Mouse (Mus musculus) forebrain, embryonic 10.5 days (tissue): ENCODE measurements at regions not wholly inside any gene's neighbourhood (a gene's known extent, or its start where the extent isn't known, plus 50 kb on each side); places are given as distances from the start of the nearest gene placed in this dataset.
"Not testable (repeated sequence)": the region's sequence is repeated elsewhere in the genome, so short reads cannot be mapped to it uniquely, and the experiment has no call there.

Experiments used
- DNase-seq: peaks from one replicate; pipeline ENCODE4 v3.0.0-alpha.2; 2017; ENCODE audit warnings: low spot score; ENCODE audit errors: extremely low spot score
- H3K27ac ChIP-seq: fragments of 300-500 bp; sonication (generic); 2 replicates; pipeline ENCODE4 v1.5.1; 2016; ENCODE audit warnings: mild to moderate bottlenecking
- H3K27me3 ChIP-seq: fragments of 300-500 bp; sonication (generic); 2 replicates; pipeline ENCODE4 v1.6.1; 2016; ENCODE audit warnings: mild to moderate bottlenecking; ENCODE audit not compliant: poor library complexity, severe bottlenecking
- H3K36me3 ChIP-seq: fragments of 300-500 bp; sonication (generic); replicated peaks from 2 replicates; pipeline ENCODE4 v1.6.1; 2016; ENCODE audit warnings: mild to moderate bottlenecking, moderate library complexity
- H3K4me1 ChIP-seq: fragments of 300-500 bp; sonication (generic); 2 replicates; pipeline ENCODE4 v1.6.1; 2016
- H3K4me3 ChIP-seq: fragments of 300-500 bp; sonication (generic); 2 replicates; pipeline ENCODE4 v1.5.1; 2016; ENCODE audit warnings: mild to moderate bottlenecking, moderate library complexity
- H3K9me3 ChIP-seq: fragments of 300-500 bp; sonication (generic); 2 replicates; pipeline ENCODE4 v1.6.1; 2016; ENCODE audit warnings: mild to moderate bottlenecking, moderate library complexity
- WGBS: fragments of 180-500 bp; shearing (Covaris S2); methylation state at CpG from one replicate; pipeline ENCODE4 v1.1.7; 2016; 5-methylcytosine and 5-hydroxymethylcytosine counted together

DNA sequence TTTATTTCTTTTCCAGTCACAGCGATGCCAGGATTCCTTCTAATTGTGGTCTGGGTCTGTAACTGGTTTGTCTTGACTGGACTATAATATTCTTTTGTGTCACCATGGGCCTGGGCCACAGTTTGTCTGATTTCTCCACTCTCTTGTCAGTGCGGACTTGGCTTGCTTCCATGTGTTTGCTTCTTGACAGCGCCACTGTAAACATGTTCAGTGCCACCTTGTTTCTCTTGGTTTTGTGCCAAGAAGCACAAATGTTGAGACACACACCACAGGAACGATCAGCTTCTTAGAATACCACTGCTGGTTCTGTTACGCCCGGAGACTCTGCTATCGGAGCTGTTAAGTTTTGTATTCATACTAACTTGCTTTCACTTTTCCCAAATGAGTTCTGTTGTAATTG is 180.9 kb upstream of the Tmem45b start:
- WGBS: 92% methylated on average over 7 of the region's 7 CpGs
- H3K9me3 ChIP-seq: no peaks in the 10 kb centered on the region
- H3K36me3 ChIP-seq: no peaks in the 10 kb centered on the region
- peaks cover 7% of the 10 kb centered on the region; the same call in 1 of the 2 replicates for H3K4me1 ChIP-seq
- H3K4me3 ChIP-seq: no peak overlapping the region
- no peaks in the 10 kb centered on the region for H3K27me3 ChIP-seq
- no peak overlapping the region for H3K27ac ChIP-seq
- DNase-seq: no peak

DNA sequence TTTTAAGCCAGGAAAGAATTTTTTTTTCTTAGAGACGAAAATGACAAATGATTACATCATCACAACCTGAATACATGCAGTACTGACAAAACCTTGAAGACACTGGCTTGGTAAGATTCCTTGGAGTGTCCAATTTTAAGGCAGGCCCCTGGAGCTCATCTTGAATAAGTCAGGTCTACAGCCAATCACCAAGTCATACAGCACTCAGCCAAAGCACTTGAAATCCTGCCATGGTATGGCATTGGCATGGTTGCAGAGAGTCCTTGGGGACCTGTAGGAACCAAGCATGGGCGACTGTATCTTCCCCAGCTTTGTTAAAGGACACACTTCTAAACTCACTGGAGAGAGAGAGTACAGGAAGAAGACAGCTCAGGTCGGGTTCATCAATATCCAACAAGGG is 179.8 kb upstream of the Tmem45b start:
- 89% methylated on average over 3 of the region's 3 CpGs for WGBS
- no peaks in the 10 kb centered on the region for H3K36me3 ChIP-seq

DNA sequence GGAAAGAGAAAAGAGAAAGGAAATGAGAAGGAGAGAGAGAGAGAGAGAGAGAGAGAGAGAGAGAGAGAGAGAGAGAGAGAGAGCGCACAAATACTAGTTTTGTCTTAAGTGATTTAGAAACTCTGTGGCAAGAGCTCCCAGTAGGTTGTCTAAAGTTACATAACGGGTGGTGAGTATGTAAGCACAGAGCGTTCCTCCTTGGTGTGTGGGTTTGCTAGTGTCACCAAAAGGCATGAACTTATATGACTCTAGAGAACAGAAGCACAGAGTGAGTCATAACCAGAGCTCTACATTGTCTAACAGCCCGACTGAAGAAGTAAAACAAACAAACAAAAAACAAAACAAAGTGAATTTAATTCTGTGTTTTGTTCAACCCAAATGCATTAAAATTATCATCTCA is 177.9 kb upstream of the Tmem45b start:
- Histone ChIP-seq H3K4me3 (no peak overlapping the region), H3K27ac (no peak overlapping the region), H3K36me3 (no peaks in the 10 kb centered on the region), H3K9me3 (peaks cover 2% of the 10 kb centered on the region; the same call in 1 of the 2 replicates), H3K4me1 (peaks cover 7% of the 10 kb centered on the region; the same call in 1 of the 2 replicates), H3K27me3 (no peaks in the 10 kb centered on the region)
- WGBS: 89% methylated on average over 4 of the region's 4 CpGs
- no peak for DNase-seq

More for the DNA sequence above, 179.8 kb upstream of the Tmem45b start:
- no peak for DNase-seq
- Histone ChIP-seq H3K9me3 (no peaks in the 10 kb centered on the region), H3K4me1 (peaks cover 7% of the 10 kb centered on the region; the same call in 1 of the 2 replicates), H3K27me3 (no peaks in the 10 kb centered on the region), H3K27ac (no peak overlapping the region), H3K4me3 (no peak overlapping the region)

DNA sequence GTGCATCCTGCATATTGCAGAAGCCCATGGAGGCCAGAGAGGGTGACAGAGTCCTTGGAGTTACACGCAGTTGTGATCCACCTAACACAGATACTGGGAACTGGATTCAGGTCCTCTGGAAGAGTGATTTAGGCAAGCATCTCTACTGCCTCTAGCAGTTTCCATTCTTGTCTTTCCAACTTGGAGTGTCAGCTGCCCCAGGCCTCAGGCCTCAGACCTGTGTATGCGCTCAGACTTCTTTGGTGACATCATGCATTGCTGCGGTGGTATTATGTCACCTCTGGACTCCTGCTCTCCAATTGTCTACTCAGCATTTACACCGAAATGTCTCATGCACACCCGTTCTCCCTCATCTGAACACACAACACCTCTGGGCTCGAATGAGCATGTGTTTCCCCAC is 164.0 kb upstream of the Tmem45b start:
- Histone ChIP-seq H3K27me3 (no peaks in the 10 kb centered on the region), H3K4me3 (no peak overlapping the region), H3K4me1 (no peaks in the 10 kb centered on the region), H3K9me3 (no peaks in the 10 kb centered on the region), H3K27ac (no peak overlapping the region), H3K36me3 (no peaks in the 10 kb centered on the region)
- WGBS: 93% methylated on average over 6 of the region's 6 CpGs
- DNase-seq: no peak

GRCm38 (mm10) chr9:31621553-31621952 is 157.3 kb upstream of the Tmem45b start:
- not testable (repeated sequence) for H3K27me3 ChIP-seq, H3K4me1 ChIP-seq, H3K9me3 ChIP-seq, DNase-seq, H3K27ac ChIP-seq, H3K4me3 ChIP-seq, H3K36me3 ChIP-seq
- 95% methylated on average over 7 of the region's 7 CpGs for WGBS

DNA sequence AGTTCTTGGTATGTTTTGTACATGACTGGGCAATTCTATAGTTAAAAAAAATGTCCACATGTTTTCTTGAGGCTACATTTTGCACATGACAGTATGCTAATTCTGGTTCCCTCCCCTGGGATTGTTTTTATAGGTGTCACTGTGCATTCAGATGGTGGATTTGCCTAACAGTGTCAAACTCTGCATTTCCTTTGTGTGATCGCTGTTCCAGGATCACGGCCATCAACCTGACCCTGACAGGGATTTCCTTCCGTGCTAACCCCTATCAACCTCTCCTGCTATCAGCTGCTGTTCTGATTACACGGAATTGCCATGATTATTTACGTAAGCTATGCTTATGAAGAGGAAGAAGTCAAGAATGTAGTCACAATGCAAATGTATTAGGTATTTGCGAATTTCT is 155.1 kb upstream of the Tmem45b start:
- 83% methylated on average over 6 of the region's 6 CpGs for WGBS
- Histone ChIP-seq H3K36me3 (no peaks in the 10 kb centered on the region), H3K9me3 (no peaks in the 10 kb centered on the region), H3K4me1 (no peaks in the 10 kb centered on the region), H3K27me3 (no peaks in the 10 kb centered on the region), H3K4me3 (no peak overlapping the region), H3K27ac (no peak overlapping the region)
- DNase-seq: no peak

DNA sequence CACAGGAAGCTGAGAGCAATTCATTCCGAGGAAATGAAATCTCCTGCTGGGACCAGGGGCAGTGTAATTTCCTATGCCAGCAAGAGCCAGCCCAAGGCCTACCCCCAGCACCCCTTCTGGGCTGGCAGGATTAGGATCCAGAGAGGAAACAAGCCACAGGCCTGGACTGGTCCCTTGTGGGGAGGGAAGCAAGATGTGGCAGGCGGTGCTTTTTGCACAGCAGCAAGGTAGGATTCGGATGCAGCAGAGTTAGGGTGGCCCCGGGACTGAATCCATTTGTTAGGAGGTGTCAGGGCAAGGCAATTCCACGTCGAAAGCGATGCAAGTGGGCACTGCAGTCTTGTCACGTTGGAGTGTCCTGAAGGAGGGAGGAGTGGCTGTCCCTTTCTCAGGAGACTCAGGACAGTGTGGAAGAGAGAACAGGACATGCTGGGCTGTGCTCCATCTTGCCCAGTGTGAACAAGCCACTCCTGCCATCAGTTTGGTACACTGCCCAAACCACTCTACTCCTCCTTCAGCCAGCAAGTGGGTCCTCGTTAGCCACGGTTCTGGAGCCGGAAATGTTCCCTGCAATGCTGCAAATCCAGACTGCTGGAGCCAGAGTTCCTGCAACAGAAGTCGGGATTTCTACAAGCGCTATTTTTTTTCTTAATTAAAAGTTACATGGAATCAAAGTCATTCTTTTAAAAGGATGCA is 150.1 kb upstream of the Tmem45b start:
- Histone ChIP-seq H3K27ac (no peak overlapping the region), H3K4me3 (no peak overlapping the region), H3K9me3 (no peaks in the 10 kb centered on the region), H3K4me1 (no peaks in the 10 kb centered on the region), H3K27me3 (no peaks in the 10 kb centered on the region), H3K36me3 (no peaks in the 10 kb centered on the region)
- WGBS: 74% methylated on average over 13 of the region's 13 CpGs
- DNase-seq: no peak

- Histone ChIP-seq H3K27me3 (no peaks in the 10 kb centered on the region), H3K4me3 (no peak overlapping the region), H3K9me3 (no peaks in the 10 kb centered on the region), H3K36me3 (no peaks in the 10 kb centered on the region), H3K27ac (no peak overlapping the region), H3K4me1 (no peaks in the 10 kb centered on the region)
- DNase-seq: no peak
- 83% methylated on average over 8 of the region's 8 CpGs for WGBS
These were observed 146.9 kb upstream of the Tmem45b start for GRCm38 (mm10) chr9:31611036-31611695.

DNA sequence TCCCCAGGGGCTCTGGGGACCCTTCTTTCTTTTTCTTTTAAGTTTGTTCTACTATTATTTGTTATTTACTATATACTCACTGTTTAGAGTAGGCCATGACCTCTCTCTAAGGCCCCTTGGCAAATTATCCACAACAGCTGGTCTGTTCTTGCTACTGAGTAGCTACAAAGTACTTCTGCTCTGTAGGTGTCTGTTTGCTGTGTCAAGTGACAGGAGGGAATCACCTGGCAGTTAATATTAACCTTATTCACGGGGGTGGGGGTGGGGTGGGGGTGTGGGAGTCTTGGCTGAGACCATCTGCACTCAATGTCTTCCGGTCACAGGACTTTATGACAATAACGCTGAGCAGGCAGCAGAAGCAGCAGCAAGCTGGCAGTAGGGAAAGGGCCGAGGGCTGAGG is 146.4 kb upstream of the Tmem45b start:
- H3K36me3 ChIP-seq: no peaks in the 10 kb centered on the region
- no peak for DNase-seq
- no peaks in the 10 kb centered on the region for H3K27me3 ChIP-seq
- no peak overlapping the region for H3K4me3 ChIP-seq
- H3K27ac ChIP-seq: no peak overlapping the region
- H3K4me1 ChIP-seq: no peaks in the 10 kb centered on the region
- H3K9me3 ChIP-seq: no peaks in the 10 kb centered on the region
- WGBS: 75% methylated on average over 4 of the region's 4 CpGs

DNA sequence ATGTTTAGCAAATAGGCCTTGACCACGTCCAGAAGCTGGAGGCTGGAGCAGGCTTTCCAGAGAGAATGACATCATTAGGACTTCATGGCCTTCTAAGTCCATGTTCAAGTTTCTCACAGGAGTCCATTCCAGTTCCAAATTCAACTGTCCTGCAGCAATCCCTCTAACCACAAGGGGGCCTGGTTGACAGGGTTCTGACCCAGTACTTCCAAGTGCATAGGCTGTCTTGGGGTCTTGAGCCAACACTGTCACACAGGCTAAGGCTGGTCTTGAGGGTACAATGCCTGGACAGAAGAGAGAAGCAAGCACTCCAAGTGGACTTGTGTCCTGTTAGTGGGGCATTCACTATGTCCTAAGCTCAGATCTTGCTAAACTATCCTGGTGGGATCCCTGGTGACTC is 145.9 kb upstream of the Tmem45b start:
- H3K27me3 ChIP-seq: no peaks in the 10 kb centered on the region
- WGBS: 62% methylated on average over 1 of the region's 1 CpGs
- no peak overlapping the region for H3K4me3 ChIP-seq
- no peaks in the 10 kb centered on the region for H3K36me3 ChIP-seq
- H3K27ac ChIP-seq: no peak overlapping the region
- H3K4me1 ChIP-seq: no peaks in the 10 kb centered on the region
- no peaks in the 10 kb centered on the region for H3K9me3 ChIP-seq
- DNase-seq: peak; percentile 17

DNA sequence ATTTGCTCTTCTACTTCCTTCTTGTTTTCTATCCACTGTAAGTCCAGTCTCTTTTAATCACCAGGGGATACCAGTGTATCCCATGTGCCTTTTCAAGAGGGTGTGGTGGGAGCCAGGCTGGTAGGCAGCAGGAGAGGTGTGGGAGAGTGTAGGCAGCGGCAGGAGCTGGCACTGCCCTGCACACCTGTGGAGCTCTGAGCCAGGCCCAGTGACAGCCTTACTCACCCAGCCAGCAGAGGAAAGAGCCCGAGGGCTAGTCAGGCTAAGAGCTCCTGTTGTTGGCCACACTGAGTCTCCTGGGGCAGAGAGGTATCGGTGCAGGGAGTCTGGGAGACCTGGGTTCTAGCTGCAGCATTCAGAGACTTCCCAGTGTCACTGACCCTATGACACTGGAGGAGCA is 145.5 kb upstream of the Tmem45b start:
- 81% methylated on average over 3 of the region's 3 CpGs for WGBS
- no peaks in the 10 kb centered on the region for H3K36me3 ChIP-seq
- no peak overlapping the region for H3K4me3 ChIP-seq
- no peaks in the 10 kb centered on the region for H3K9me3 ChIP-seq
- H3K27me3 ChIP-seq: no peaks in the 10 kb centered on the region
- no peaks in the 10 kb centered on the region for H3K4me1 ChIP-seq
- H3K27ac ChIP-seq: no peak overlapping the region
- no peak for DNase-seq

GRCm38 (mm10) chr9:31608084-31608870 is 144.0 kb upstream of the Tmem45b start:
- no peaks in the 10 kb centered on the region for H3K27me3 ChIP-seq
- H3K36me3 ChIP-seq: no peaks in the 10 kb centered on the region
- no peak overlapping the region for H3K27ac ChIP-seq
- no peak overlapping the region for H3K4me3 ChIP-seq
- 80% methylated on average over 8 of the region's 8 CpGs for WGBS
- no peaks in the 10 kb centered on the region for H3K4me1 ChIP-seq
- H3K9me3 ChIP-seq: no peaks in the 10 kb centered on the region
- no peak for DNase-seq

GRCm38 (mm10) chr9:31606936-31607335 is 142.7 kb upstream of the Tmem45b start:
- Histone ChIP-seq H3K27me3 (no peaks in the 10 kb centered on the region), H3K9me3 (no peaks in the 10 kb centered on the region), H3K4me1 (no peaks in the 10 kb centered on the region), H3K27ac (no peak overlapping the region), H3K4me3 (no peak overlapping the region), H3K36me3 (no peaks in the 10 kb centered on the region)
- 88% methylated on average over 6 of the region's 6 CpGs for WGBS
- no peak for DNase-seq
